8 mouse cellular contexts compared by ENCODE assay signal in the genomic region with DNA sequence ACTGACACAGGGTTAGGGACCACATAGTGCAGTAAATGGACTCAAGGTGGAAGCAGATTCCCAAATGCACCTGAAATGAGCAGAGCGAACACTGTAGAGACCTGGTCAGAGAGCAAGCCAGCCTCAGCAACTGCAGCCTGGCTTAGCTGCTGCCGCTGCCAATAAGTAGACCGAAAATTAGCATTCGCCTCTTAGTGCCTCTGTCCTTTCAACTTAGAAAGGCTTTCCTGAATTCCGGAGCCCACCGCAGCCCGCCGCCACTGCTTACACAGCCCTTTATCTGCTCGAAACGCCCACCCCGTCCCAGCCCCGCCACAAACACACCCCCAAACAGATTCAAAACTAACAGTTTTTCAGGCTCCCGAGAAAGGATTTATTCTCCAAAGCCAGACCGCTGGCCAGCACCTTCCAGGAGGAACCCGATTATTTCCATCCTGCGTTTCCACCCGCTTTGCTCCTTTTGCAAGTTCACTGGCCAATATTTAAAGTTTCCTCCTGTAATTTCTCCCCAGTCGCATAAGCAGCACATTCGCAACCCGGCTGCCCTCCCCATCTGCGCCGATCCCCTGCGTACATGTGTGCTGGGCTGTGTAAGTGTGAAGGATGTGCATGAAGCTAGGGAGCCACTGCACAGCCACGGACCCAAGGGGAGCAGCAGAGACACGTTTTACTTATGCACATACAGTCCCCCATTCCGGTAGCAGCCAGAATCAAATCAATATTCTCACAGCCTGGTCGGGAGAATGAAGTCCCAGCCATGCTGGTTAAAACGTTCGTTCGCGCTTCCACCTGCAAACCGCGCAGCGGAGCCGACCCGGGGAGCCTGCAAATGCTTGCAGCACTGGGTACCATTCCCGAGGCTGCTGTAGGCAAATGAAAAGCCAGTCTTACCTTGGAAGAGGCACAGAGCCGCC. TPM values are rescaled to one million over a fixed set of nuclear protein-coding genes. Genes with fewer than 3 reads are reported as not detected.
A peak's percentile ranks its signal among the peaks of the same experiment; 100 is the strongest.
DNase-seq lines count a peak whose midpoint lies in the region; ATAC-seq and TF ChIP-seq lines count a peak whose summit lies in the region.

No protein-coding gene starts in this region.

- peak overlapping the region; percentile 38 for H3K4me3 ChIP-seq in kidney, embryonic 15.5 days (replicated peaks)
- peak overlapping the region; percentile 68 for H3K4me3 ChIP-seq in midbrain, postnatal 0 days (ENCODE audit: low read depth, low read length)

- H3K9ac ChIP-seq in kidney, embryonic 15.5 days, result no peak overlapping the region
- H3K9ac ChIP-seq in midbrain, postnatal 0 days (replicated peaks; ENCODE audit: low read length, poor library complexity, severe bottlenecking), result peak overlapping the region; percentile 76

- no peak for DNase-seq in kidney, adult 8-10 months
- peak; percentile 67 to 70 for DNase-seq in cerebellum, postnatal 10 days
- peak; percentile 61 to 62 for DNase-seq in frontal cortex, postnatal 36 days (ENCODE audit: low spot score in 2 of 2)
- DNase-seq in layer of hippocampus, postnatal 36 days, result peak; percentile 28 to 41
- peak; percentile 61 for DNase-seq in midbrain, postnatal 0 days (ENCODE audit: low spot score)
- no peak for DNase-seq in urinary bladder, postnatal 25 days (ENCODE audit: low spot score)
- DNase-seq in natural killer cell, adult 2 months (ENCODE audit: low spot score in 2 of 2), result no peak

- no peak overlapping the region for H3K27ac ChIP-seq in kidney, embryonic 15.5 days
- H3K27ac ChIP-seq in midbrain, postnatal 0 days (ENCODE audit: low read depth, low read length), result peak overlapping the region; percentile 85

- no peak for ATAC-seq in kidney, embryonic 15.5 days (replicated peaks; ENCODE audit: low FRiP score)
- ATAC-seq in midbrain, postnatal 0 days (ENCODE audit: low FRiP score), result peak; percentile 68; the same call in 1 of the 2 replicates

- H3K4me1 ChIP-seq in kidney, embryonic 15.5 days, result peaks cover 17% of the 10 kb centered on the region; the same call in 1 of the 2 replicates
- peaks cover 6% of the 10 kb centered on the region; the same call in 1 of the 2 replicates for H3K4me1 ChIP-seq in midbrain, postnatal 0 days (ENCODE audit: insufficient read depth, low read length)

- H3K9me3 ChIP-seq in kidney, embryonic 15.5 days (replicated peaks), result no peaks in the 10 kb centered on the region
- H3K9me3 ChIP-seq in midbrain, postnatal 0 days (ENCODE audit: low read length), result no peaks in the 10 kb centered on the region

- WGBS in kidney, embryonic 15.5 days, result 1% methylated on average over 38 of the region's 38 CpGs
- 2% methylated on average over 38 of the region's 38 CpGs for WGBS in midbrain, postnatal 0 days

- peak overlapping the region; percentile 81 for H3K4me2 ChIP-seq in kidney, embryonic 15.5 days
- H3K4me2 ChIP-seq in midbrain, postnatal 0 days (ENCODE audit: low read depth, low read length, poor library complexity, severe bottlenecking), result peak overlapping the region; percentile 58

- no peak for TF ChIP-seq CTCF in midbrain, postnatal 0 days (IDR thresholded peaks at IDR 0.05)

- no peaks in the 10 kb centered on the region for H3K36me3 ChIP-seq in kidney, embryonic 15.5 days
- no peaks in the 10 kb centered on the region for H3K36me3 ChIP-seq in midbrain, postnatal 0 days (ENCODE audit: insufficient read depth, low read length)

- H3K27me3 ChIP-seq in kidney, embryonic 15.5 days, result peaks cover 53% of the 10 kb centered on the region
- H3K27me3 ChIP-seq in midbrain, postnatal 0 days (ENCODE audit: insufficient read depth, low read length), result no peaks in the 10 kb centered on the region

RNA-seq across cellular contexts. Expression of gene Ntm, which starts 0.7 kb away (rescaled TPM):
- 39.7 and 45.5 TPM in 2 replicates for polyA plus RNA-seq in kidney, embryonic 15.5 days (2015; fragmentation: Nextera tagmentation; extraction: Ambion mirVana)
- 100 to 1,000 TPM; 132 to 135 TPM for total RNA-seq in layer of hippocampus, postnatal 36 days (2021)
- total RNA-seq in midbrain, postnatal 0 days (2014; rRNA removed), result 230 and 244 TPM in 2 replicates
- 303 and 322 TPM in 2 replicates for polyA plus RNA-seq in midbrain, postnatal 0 days (2015; fragmentation: Nextera tagmentation; extraction: Ambion mirVana)

Comparison
In these comparisons a context has a peak if more than half of its experiments do, and no peak if none do; other contexts are left out.
1. DNase-seq: peak in cerebellum, postnatal 10 days (2 of 2), frontal cortex, postnatal 36 days (2 of 2), layer of hippocampus, postnatal 36 days (2 of 2) and midbrain, postnatal 0 days (single experiment); none in kidney, adult 8-10 months (0 of 2), urinary bladder, postnatal 25 days (single experiment) and natural killer cell, adult 2 months (0 of 2).